Comparison of ENCODE assay signal across 22 mouse cellular contexts in the genomic region with DNA sequence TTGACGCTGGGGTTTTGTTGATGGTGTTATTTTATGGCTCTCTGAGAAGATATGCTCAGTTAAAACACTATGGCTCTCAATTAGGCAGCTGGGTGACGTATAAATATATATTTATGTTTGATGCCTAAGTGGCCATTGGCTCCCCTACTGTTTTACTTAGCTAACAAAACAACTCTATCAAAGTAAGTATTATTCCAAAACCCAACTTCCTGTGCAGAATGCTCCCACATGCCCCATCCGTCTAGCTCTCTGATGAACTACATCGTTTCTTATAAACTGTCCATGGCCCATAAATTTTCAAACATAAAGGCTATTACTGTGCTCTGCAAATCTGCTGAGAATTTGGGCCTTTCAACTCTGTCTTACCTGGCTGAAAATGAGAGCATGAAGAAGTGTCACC.
DNase-seq lines count a peak whose midpoint lies in the region; ATAC-seq and TF ChIP-seq lines count a peak whose summit lies in the region.
"Had no signal": no experiment of that assay in that cellular context is flagged by ENCODE, and none has a peak within 500 bp of the region (broad histone marks: within the 10 kb centered on the region; RNA-seq: fewer than 3 reads in every experiment).

No protein-coding gene starts in this region.

- no peaks in the 10 kb centered on the region for H3K4me1 ChIP-seq in kidney, embryonic 14.5 days (ENCODE audit: control insufficient read depth, insufficient read depth, low read length)
- no peaks in the 10 kb centered on the region for H3K4me1 ChIP-seq in kidney, adult 2 months (ENCODE audit: control insufficient read depth, insufficient read depth, low read length)
- peaks cover 2% of the 10 kb centered on the region; the same call in 1 of the 2 replicates for H3K4me1 ChIP-seq in kidney, embryonic 16.5 days (ENCODE audit: insufficient read depth, low read length)
- no peaks in the 10 kb centered on the region for H3K4me1 ChIP-seq in hindbrain, embryonic 14.5 days (replicated peaks; ENCODE audit: control insufficient read depth, insufficient read depth, low read length)
- H3K4me1 ChIP-seq: embryonic facial prominence, embryonic 15.5 days; forebrain, embryonic 10.5 days; forebrain, embryonic 12.5 days had no signal

- peak; percentile 77 for ATAC-seq in kidney, embryonic 14.5 days (ENCODE audit: low FRiP score, low TSS enrichment)
- ATAC-seq in kidney, embryonic 16.5 days (ENCODE audit: low FRiP score, low TSS enrichment) = peak; percentile 71; the same call in 1 of the 2 replicates
- ATAC-seq in hindbrain, embryonic 14.5 days (ENCODE audit: low FRiP score) = no peak
- ATAC-seq: forebrain, embryonic 14.5 days; forebrain, embryonic 16.5 days had no signal

- peak overlapping the region; percentile 20; the same call in 1 of the 2 replicates for H3K27ac ChIP-seq in kidney, embryonic 14.5 days (ENCODE audit: low read depth, low read length)
- no peak overlapping the region for H3K27ac ChIP-seq in kidney, adult 2 months (ENCODE audit: insufficient read depth, low read depth, low read length)
- H3K27ac ChIP-seq in kidney, embryonic 16.5 days (ENCODE audit: low read length) = 0 out of 2 replicates have a peak overlapping the region, but pooled peaks have one; percentile 65
- no peak overlapping the region for H3K27ac ChIP-seq in hindbrain, embryonic 14.5 days
- H3K27ac ChIP-seq: embryonic facial prominence, embryonic 13.5 days; embryonic facial prominence, embryonic 15.5 days; forebrain, embryonic 10.5 days; forebrain, embryonic 12.5 days had no signal

- 18% methylated on average over 4 of the region's 4 CpGs for WGBS in kidney, embryonic 14.5 days
- 43% methylated on average over 4 of the region's 4 CpGs for WGBS in kidney, adult 2 months
- WGBS in kidney, embryonic 16.5 days = 23% methylated on average over 4 of the region's 4 CpGs
- 85% methylated on average over 4 of the region's 4 CpGs for WGBS in hindbrain, embryonic 14.5 days

- no peaks in the 10 kb centered on the region for H3K36me3 ChIP-seq in kidney, embryonic 14.5 days (ENCODE audit: control insufficient read depth, insufficient read depth, low read length)
- no peaks in the 10 kb centered on the region for H3K36me3 ChIP-seq in kidney, adult 2 months (ENCODE audit: control insufficient read depth, insufficient read depth, low read length)
- H3K36me3 ChIP-seq in kidney, embryonic 16.5 days (ENCODE audit: insufficient read depth, low read length) = no peaks in the 10 kb centered on the region
- no peaks in the 10 kb centered on the region for H3K36me3 ChIP-seq in hindbrain, embryonic 14.5 days (replicated peaks; ENCODE audit: control insufficient read depth, insufficient read depth)
- H3K36me3 ChIP-seq: embryonic facial prominence, embryonic 13.5 days; embryonic facial prominence, embryonic 15.5 days; forebrain, embryonic 10.5 days; forebrain, embryonic 12.5 days had no signal

- no peak overlapping the region for H3K9ac ChIP-seq in kidney, embryonic 14.5 days (ENCODE audit: low read depth, low read length)
- no peak overlapping the region for H3K9ac ChIP-seq in kidney, embryonic 16.5 days (replicated peaks; ENCODE audit: low read length)
- H3K9ac ChIP-seq in hindbrain, embryonic 14.5 days = no peak overlapping the region
- H3K9ac ChIP-seq: embryonic facial prominence, embryonic 13.5 days; embryonic facial prominence, embryonic 15.5 days; forebrain, embryonic 12.5 days had no signal

- no peak for TF ChIP-seq POLR2A in kidney, adult 2 months (IDR thresholded peaks at IDR 0.05; ENCODE audit: low read depth, low read length)

- no peak for DNase-seq in kidney, adult 2 months
- DNase-seq in kidney, postnatal 10 days = no peak
- peak; percentile 37 for DNase-seq in mesoderm, embryonic 11.5 days (ENCODE audit: low read depth, low spot score)
- no peak for DNase-seq in hindbrain, embryonic 14.5 days (ENCODE audit: low spot score)
- DNase-seq: adrenal gland, adult 2 months; adrenal gland, postnatal 10 days; adrenal gland, postnatal 25 days; cerebellum, adult 11 months; cerebellum, adult 18-20 months; cerebellum, adult 8-10 months; cerebellum, adult 9-11 months; cerebellum, postnatal 14 days; cerebellum, postnatal 36 days had no signal

- no peak for TF ChIP-seq CTCF in kidney, adult 2 months (conservative IDR thresholded peaks at IDR 0.05; ENCODE audit: insufficient read depth, insufficient read length, low read depth, low read length)

- H3K4me2 ChIP-seq in kidney, embryonic 14.5 days (replicated peaks; ENCODE audit: low read depth, low read length) = no peak overlapping the region
- no peak overlapping the region for H3K4me2 ChIP-seq in kidney, embryonic 16.5 days (replicated peaks; ENCODE audit: low read depth, low read length)
- no peak overlapping the region for H3K4me2 ChIP-seq in hindbrain, embryonic 14.5 days (replicated peaks)
- H3K4me2 ChIP-seq: embryonic facial prominence, embryonic 13.5 days; embryonic facial prominence, embryonic 15.5 days; forebrain, embryonic 12.5 days had no signal

- H3K9me3 ChIP-seq in kidney, embryonic 14.5 days (ENCODE audit: control insufficient read depth, low read length) = no peaks in the 10 kb centered on the region
- no peaks in the 10 kb centered on the region for H3K9me3 ChIP-seq in kidney, embryonic 16.5 days (ENCODE audit: low read length)
- no peaks in the 10 kb centered on the region for H3K9me3 ChIP-seq in hindbrain, embryonic 14.5 days (ENCODE audit: control insufficient read depth, low read length)
- H3K9me3 ChIP-seq: embryonic facial prominence, embryonic 13.5 days; embryonic facial prominence, embryonic 15.5 days; forebrain, embryonic 10.5 days; forebrain, embryonic 12.5 days had no signal

- H3K4me3 ChIP-seq in kidney, embryonic 14.5 days (ENCODE audit: low read length) = no peak overlapping the region
- H3K4me3 ChIP-seq in kidney, adult 2 months (ENCODE audit: insufficient read depth, low read depth, low read length) = no peak overlapping the region
- H3K4me3 ChIP-seq in kidney, embryonic 16.5 days (ENCODE audit: low read length) = no peak overlapping the region
- H3K4me3 ChIP-seq in hindbrain, embryonic 14.5 days (replicated peaks; ENCODE audit: low read length) = no peak overlapping the region
- H3K4me3 ChIP-seq: embryonic facial prominence, embryonic 13.5 days; embryonic facial prominence, embryonic 15.5 days; erythroblast, embryonic 14.5 days; forebrain, embryonic 10.5 days; forebrain, embryonic 12.5 days had no signal

- no peaks in the 10 kb centered on the region for H3K27me3 ChIP-seq in kidney, embryonic 14.5 days (ENCODE audit: control insufficient read depth, insufficient read depth, low read length)
- H3K27me3 ChIP-seq in kidney, adult 2 months (replicated peaks; ENCODE audit: control insufficient read depth, insufficient read depth, low read length) = no peaks in the 10 kb centered on the region
- H3K27me3 ChIP-seq in kidney, embryonic 16.5 days (ENCODE audit: insufficient read depth, low read length) = no peaks in the 10 kb centered on the region
- H3K27me3 ChIP-seq in hindbrain, embryonic 14.5 days (ENCODE audit: control insufficient read depth, insufficient read depth, low read length) = no peaks in the 10 kb centered on the region
- H3K27me3 ChIP-seq: embryonic facial prominence, embryonic 13.5 days; embryonic facial prominence, embryonic 15.5 days; forebrain, embryonic 12.5 days had no signal

Comparison
In these comparisons a context has a peak if more than half of its experiments do, and no peak if none do; other contexts are left out.
1. H3K27ac ChIP-seq: peak in kidney, embryonic 14.5 days (single experiment) and kidney, embryonic 16.5 days (single experiment); none in kidney, adult 2 months (single experiment) and hindbrain, embryonic 14.5 days (single experiment).